Mouse (Mus musculus) left cerebral cortex, adult 6 months (tissue): ENCODE measurements around the gene Rhot1. TPM values are rescaled to one million over a fixed set of nuclear protein-coding genes. Genes with fewer than 3 reads are reported as not detected.

Experiments used
- long read RNA-seq, 2 experiments: library from polyadenylated mRNA; unstranded; transcript quantifications; one replicate each; pipeline ENCODE4 v2.0.0; 2019 to 2020
- polyA plus RNA-seq: library from polyadenylated mRNA; unstranded; fragments of <200 nt; fragmentation: Nextera tagmentation; gene quantifications from 2 replicates; pipeline ENCODE4 v1.2.3, GENCODE M21; 2021

Rhot1 gene
- 52.2 and 64.3 TPM in 2 replicates for polyA plus RNA-seq
- long read RNA-seq, experiment 1, full-length matches to known transcripts = 581 of 709 reads
- long read RNA-seq, experiment 1, partial matches to known transcripts = 38 of 709 reads
- long read RNA-seq, experiment 1, other reads (novel, unspliced or antisense) = 90 of 709 reads
- long read RNA-seq, experiment 2, full-length matches to known transcripts = 56 of 92 reads
- long read RNA-seq, experiment 2, partial matches to known transcripts = 14 of 92 reads
- long read RNA-seq, experiment 2, other reads (novel, unspliced or antisense) = 22 of 92 reads

DNA sequence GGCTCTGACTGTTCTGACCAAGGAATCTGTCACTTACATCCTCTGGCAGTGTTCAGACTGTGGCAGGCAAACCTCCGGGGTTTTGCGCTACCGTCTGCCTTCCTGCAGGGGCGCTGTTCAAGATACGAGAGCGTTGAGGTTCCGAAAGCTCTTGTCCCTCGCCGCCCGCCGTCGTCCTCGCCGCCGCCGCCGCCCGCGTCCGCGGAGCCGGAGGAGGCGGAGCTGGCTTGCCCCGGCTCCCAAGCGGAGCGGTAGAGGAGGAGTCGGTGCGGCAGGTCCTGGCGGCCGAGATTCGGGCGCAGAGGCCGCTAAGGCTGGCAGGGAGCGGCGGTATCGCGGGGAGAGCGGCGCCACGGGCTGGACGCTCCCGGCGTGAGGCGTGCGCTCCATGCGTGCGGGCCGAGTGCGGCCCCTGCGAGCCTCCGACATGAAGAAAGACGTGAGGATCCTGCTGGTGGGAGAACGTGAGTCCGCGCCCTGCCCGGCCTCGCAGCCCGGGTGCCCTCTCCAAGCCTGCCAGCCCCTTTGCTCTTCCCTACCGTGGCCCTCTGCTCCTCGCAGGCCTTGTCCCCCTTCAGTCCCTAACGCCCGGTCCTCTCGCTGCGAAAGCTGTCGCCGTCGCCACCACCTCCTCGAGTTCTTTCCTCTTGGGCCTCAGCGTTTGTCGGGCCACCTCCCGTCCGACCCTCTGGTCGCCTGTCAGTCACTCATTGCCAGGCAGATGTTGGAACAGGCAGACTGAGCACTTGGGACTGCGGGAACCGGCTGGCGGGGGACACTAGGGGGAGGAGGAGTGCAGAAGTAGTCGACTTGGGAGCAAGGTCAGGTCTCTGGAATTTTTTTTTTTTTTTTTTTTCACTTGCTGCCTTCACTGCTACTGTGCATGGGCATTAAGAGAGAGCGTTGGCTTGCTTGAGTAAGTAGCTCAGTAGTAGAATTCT, at the start of gene Rhot1:
TSS of gene Rhot1 (plus strand) at position 160 of the 941 bp plus-strand sequence.

DNA sequence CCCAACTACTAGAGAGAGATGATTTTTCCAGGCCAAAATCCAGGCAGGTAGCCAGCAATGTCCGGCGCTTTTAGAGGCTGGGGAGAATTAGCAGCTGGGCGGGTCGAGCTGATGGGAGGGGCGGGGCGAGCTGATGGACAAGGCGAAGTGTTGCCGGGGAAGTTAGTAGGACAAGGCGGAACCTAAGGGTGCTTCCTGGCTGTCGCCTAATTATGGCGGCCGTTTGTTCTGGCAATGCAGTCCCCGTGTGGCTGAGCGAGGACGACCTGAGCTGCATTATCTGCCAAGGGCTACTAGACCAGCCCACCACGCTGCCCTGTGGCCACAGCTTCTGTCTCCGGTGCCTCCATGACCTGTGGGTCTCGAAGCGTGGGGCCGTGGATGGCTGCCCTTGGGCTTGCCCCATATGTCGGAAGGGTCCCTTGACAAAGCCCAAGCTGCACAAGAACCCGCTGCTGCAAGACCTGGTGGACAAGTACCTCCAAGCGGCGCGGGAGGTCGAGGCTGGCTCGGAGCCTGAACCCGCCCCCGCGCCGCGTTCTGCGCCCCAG, 25.0 kb upstream of the Rhot1 start, which contains the start of gene Rnf135:
TSS of gene Rnf135 (plus strand) at position 147 of the 551 bp plus-strand sequence.

DNA sequence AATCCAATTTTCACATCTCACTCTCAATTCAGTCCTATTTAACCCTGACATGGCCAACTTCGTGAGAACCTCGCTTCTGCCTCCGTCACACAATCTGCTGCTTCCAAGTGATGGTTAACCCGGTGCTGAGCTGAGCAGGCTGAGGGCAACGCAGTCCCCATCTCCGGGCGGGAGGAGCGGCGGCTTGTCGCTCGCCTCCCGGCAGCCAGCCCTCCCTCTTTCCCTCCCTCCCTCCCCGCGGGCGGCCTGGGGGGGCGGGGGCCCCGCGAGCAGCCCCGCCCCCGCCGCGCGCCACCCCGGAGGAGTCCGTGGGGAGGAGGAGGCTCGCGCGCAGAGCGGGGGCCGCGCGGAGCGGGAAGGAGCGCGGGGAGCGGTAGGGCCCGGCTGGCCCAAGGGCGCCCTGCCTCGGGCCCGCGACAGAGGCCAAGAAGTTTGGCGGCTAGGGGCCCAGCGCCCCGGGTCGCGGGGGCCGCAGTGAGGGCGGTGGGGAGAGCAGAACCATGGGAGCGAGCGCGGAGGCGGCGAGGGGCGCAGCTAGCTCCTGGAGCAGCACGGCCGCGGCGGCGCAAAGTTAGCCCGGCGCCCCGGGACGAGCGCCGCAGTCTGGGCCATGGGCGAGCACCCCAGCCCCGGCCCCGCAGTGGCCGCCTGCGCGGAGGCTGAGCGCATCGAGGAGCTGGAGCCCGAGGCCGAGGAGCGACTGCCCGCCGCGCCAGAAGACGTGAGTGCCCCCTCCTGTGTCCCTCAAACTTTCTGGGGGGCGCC, 91.9 kb downstream of the Rhot1 start, which contains the start of gene Rhbdl3:
TSS of gene Rhbdl3 (plus strand) at position 362 of the 765 bp plus-strand sequence.

Other genes starting within 250 kb of the Rhot1 start
- 4.5 and 5.7 TPM in 2 replicates for gene Utp6, start 246.6 kb upstream of the Rhot1 start, polyA plus RNA-seq
- 3.0 and 4.3 TPM in 2 replicates for gene Suz12, start 215.9 kb upstream of the Rhot1 start, polyA plus RNA-seq
- 10.4 and 11.6 TPM in 2 replicates for gene Crlf3, start 128.0 kb upstream of the Rhot1 start, polyA plus RNA-seq
- gene Atad5, start 119.6 kb upstream of the Rhot1 start, polyA plus RNA-seq = 0.41 and 0.55 TPM in 2 replicates
- 10.9 and 13.3 TPM in 2 replicates for gene Tefm, start 66.8 kb upstream of the Rhot1 start, polyA plus RNA-seq
- gene Adap2, start 54.9 kb upstream of the Rhot1 start, polyA plus RNA-seq = 4.5 and 5.8 TPM in 2 replicates
- gene Rnf135, start 25.2 kb upstream of the Rhot1 start, polyA plus RNA-seq = 5.3 and 6.0 TPM in 2 replicates
- gene Rhbdl3, start 91.9 kb downstream of the Rhot1 start, polyA plus RNA-seq = 1.1 and 4.2 TPM in 2 replicates
- 22.8 and 32.6 TPM in 2 replicates for gene 5730455P16Rik, start 169.0 kb downstream of the Rhot1 start, polyA plus RNA-seq
- 62.9 and 64.4 TPM in 2 replicates for gene Zfp207, start 174.3 kb downstream of the Rhot1 start, polyA plus RNA-seq
- 133 and 154 TPM in 2 replicates for gene Psmd11, start 219.6 kb downstream of the Rhot1 start, polyA plus RNA-seq